Mouse (Mus musculus) layer of hippocampus, adult 9-11 months (tissue): ENCODE measurements around the gene Spc25.

ENCODE experiments used
- DNase-seq: peaks from one replicate; pipeline ENCODE4 v3.0.0; 2022

The Spc25 gene

GRCm38 (mm10) chr2:69205791-69206351, at the start of gene Spc25:
Gene Spc25, minus strand, starts transcription at chr2:69206194.
- DNase-seq, result peak; percentile 93

GRCm38 (mm10) chr2:69248221-69248755, 42.3 kb upstream of the Spc25 start:
- no peak for DNase-seq

DNA sequence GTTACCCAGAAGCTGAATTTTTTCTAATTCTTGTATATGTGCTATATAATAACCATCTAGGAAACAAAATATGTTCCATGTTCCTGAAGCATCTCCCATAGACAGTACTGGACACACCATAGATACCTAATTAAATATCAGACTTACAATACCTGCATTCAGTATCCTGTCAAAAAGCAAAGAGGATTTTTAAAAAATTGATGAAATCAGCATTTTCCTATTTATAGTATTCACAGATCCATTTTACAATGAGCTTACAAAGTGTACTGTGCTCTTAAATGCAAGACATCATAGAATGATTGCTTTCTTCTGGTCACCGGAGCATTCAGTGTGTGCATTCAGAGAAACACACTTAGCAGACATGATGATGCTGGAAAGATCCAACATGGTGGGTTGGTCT, 41.1 kb upstream of the Spc25 start:
- DNase-seq, result no peak

DNA sequence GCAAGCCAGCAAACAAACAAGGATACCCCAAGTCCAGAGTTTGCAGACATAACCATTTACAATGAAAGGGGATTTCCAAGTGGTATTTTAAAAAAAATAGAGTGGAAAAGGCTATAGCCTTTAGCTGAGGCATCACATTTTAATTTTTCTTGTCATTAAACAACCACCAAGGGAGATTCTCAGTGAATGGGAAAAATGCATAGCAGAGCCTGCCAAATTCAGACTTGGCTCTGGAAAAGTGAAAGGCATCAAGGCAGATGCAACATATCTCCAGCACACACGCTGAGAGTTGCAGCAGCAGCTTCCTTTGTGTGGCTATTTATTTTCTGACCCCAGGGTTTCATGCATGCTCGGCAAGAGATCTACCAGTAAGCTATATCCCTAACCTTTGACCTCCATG, 38.9 kb upstream of the Spc25 start:
- no peak for DNase-seq

DNA sequence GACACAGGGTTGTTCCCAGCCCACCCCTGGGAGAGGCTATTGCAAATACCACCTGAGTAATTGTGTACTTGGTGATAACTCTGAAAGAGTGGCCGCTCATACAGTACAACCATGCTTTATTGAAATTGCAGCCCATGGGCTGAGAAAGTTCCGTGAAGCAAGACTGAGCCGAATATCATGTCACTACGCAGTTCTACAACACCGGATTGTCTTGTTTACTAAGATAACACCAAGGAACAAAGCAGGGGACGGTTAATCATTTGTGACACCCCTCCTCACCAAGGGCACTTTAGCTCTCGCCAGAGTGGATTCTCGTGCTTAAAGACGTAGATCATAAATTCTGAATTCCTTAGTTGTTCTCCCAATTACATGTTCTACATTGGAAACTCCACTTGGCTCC, 33.3 kb upstream of the Spc25 start:
- no peak for DNase-seq

DNA sequence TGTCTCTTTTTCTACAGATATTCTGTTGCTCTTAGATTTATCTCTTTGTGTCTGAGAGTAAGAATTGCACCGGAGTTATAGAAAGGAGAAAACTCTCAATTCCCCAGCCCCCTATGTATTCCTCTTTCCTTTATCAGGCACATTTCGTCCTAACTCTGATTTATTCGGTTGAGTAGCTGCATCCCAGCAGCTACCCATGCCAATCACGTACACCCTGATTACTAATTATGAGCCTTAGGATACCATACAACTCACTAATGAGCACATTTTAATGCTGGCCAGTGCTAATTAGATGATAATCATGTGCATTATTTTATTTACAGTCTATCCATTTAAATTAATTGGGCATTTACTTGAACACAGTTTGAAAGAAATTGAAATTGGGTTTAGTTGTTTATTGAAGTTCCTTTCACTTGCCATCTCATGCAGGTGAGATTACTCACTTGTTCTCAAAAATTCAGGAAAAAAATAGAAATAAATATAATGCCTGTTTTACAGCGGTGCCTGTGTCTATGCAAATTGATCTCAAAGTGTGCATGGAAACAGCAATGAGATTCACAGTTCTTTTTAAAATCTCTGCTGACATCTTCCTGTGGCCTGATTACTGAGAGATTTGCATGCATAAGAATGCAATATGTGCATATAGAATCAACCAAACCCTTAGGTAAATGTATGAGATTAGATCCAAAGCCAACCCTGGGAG, 29.1 kb upstream of the Spc25 start:
- DNase-seq, result no peak

DNA sequence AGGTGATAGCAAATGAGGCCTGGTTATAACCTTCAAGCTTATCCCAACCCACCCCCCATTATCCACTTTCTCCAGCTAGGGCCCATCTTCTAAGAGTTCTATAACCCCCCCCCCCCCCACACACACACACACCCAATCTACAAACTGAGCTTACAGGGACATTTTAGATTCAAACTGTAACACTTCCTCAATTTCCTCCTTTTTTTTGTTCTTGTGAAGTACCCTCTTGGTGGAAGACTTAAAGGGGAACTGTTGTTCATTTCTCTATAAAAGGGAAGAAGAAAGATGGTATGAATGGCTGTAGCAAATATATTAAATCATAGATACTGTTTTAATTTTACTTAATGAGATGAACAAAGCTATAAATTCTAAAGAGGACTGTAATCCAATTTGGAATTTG, 26.1 kb upstream of the Spc25 start:
- no peak for DNase-seq

GRCm38 (mm10) chr2:69230137-69230536, 24.1 kb upstream of the Spc25 start:
- no peak for DNase-seq

GRCm38 (mm10) chr2:69228635-69229034, 22.6 kb upstream of the Spc25 start:
- no peak for DNase-seq

DNA sequence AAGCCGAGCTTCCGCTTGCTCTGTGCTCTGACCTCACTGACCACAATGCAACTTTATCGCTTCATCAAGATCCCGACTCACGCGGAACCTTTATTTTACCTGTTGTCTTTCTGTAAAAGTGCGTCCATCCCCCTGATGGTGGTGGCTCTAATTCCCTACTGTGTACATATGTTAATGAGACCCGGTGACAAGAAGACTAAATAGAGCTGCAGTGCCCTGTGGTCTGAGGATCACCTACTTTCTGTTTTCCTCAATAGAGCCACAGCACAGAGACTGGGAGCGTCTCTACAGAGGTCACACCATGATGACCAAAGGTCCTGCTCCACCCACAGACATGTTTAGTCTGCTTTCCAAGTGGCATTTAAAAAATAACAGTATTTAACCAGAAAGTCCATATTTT, 20.9 kb upstream of the Spc25 start:
- DNase-seq, result no peak

DNA sequence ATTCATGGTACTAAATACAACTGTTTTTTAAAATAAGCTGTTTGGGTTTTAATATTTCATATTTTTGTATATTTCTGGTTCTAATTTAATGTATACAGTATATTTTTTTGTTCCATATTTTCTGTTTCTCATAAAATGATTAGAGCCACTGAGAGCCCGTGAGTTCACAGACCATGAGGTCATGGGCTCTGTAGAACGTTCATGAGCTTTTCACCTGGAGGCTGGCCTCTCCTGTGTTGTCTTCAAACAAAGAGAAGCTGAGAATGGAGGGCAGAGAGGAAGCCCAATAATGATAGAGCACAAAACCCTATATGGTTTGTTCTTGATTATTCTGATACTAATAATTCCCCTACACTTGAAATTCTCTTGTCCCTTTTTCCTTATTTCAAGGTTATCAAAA, 18.7 kb upstream of the Spc25 start:
- DNase-seq, result no peak

DNA sequence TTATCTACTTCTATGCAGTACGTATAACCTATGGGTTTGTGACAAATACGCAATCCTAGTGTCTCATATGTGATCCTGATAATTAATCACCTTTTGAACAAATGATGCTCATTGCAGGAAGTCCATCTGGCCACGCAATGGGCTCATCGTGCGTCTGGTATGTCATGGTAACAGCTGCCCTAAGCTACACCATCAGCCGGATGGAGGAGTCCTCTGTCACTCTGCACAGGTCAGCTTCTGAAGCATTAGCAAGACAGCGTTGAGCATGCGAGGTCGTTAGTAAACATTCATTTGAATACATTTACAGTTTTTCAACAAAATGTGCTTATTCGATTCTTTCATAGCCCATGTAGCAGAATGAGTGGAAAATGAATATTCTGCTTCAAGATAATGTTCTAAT, 16.8 kb upstream of the Spc25 start:
- no peak for DNase-seq

- DNase-seq, result no peak
Observed at GRCm38 (mm10) chr2:69221868-69222416, 15.9 kb upstream of the Spc25 start.

GRCm38 (mm10) chr2:69215242-69215641, 9.2 kb upstream of the Spc25 start:
- no peak for DNase-seq

- no peak for DNase-seq
Observed at GRCm38 (mm10) chr2:69212652-69213051, 6.7 kb upstream of the Spc25 start.

GRCm38 (mm10) chr2:69210773-69211172, 4.8 kb upstream of the Spc25 start, which contains the start of gene G6pc2:
Gene G6pc2, plus strand, starts transcription at chr2:69211073.
- no peak for DNase-seq

DNA sequence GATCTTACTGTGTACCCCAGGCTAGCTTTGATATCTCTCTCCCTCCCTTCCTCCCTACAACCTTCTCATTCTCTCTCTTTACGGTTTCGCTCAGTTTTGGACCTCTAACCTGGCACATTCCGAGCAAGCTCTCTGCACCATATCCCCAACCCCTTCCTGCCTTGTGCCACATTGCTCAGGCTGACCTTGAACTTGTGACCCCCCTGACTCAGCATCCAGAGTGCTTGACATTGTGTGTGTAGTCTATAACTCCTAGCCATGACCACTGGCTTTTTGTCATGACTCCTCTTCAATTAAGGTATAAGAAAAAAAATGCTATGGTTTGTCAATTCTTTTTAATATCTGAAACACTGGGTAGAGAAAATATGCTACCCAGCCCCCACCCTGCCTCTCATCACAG, 3.7 kb upstream of the Spc25 start:
- DNase-seq, result no peak

GRCm38 (mm10) chr2:69206523-69206922, 529 bp upstream of the Spc25 start:
- DNase-seq, result no peak

DNA sequence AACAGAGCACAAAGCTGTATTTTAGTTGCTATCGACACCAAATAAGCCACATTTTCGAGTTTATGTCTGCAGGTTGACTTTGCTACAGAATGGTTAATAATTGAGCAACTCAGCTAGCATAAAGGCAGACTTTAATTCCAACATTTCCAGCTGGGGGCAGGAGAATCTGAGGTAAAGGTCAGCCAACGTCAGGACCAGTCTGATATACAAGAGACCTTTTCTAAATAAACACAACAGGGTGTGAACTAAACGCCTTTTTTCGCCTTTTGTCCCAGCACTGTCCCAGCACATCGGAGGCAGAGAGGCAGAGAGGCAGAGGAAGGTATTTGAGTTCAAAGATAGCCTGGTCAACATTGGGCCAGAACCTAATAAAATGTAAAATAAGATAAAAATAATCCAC, 809 bp downstream of the Spc25 start:
- no peak for DNase-seq

GRCm38 (mm10) chr2:69193555-69193954, 12.4 kb downstream of the Spc25 start:
- no peak for DNase-seq

GRCm38 (mm10) chr2:69191059-69191458, 14.9 kb downstream of the Spc25 start:
- DNase-seq, result no peak

- DNase-seq, result no peak
Observed at GRCm38 (mm10) chr2:69189222-69189621, 16.8 kb downstream of the Spc25 start.

GRCm38 (mm10) chr2:69188732-69189131, 17.3 kb downstream of the Spc25 start:
- peak; percentile 56 for DNase-seq

DNA sequence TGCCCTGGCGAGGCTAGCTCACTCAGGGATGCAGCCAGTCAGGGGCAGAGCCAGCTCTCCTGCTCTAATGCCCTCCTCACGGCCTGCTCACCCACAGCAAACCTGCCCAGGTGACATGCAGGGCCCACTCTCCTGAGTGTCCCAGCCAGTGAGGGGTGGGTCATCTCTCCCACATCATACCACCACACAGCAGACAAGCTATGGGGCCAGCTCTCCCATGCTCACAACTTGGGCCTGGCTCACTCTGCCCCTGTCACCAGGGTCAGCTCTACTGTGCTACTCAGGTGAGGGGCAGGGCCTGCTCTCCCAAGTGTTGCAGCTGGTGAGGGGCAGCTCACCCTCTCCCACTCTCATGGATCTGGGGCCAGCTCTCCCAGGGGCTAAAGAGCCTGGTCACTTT, 18.0 kb downstream of the Spc25 start:
- no peak for DNase-seq
